Mouse (Mus musculus) liver, postnatal 0 days (tissue): Measurements from ENCODE around the gene Abca4. TPM values are rescaled to one million over a fixed set of nuclear protein-coding genes. Genes with fewer than 3 reads are reported as not detected.

ENCODE experiments used
- ATAC-seq: fragments of 200-750 bp; cut with Nextera tagmentation; 2 replicates; pipeline ENCODE4 v1.8.0; 2017; ENCODE audit warnings: mild to moderate bottlenecking, moderate library complexity
- DNase-seq: peaks from one replicate; pipeline ENCODE4 v3.0.0-alpha.2; 2016
- H3K27ac ChIP-seq: fragments of 300-500 bp; sonication (generic); 2 replicates; pipeline ENCODE4 v1.5.1; 2014; ENCODE audit warnings: antibody characterized with exemption, moderate library complexity, mild to moderate bottlenecking, low read depth
- H3K27me3 ChIP-seq: fragments of 300-500 bp; sonication (generic); 2 replicates; pipeline ENCODE4 v1.6.1; 2014; ENCODE audit warnings: low read length, control low read depth, mixed read lengths; ENCODE audit not compliant: insufficient read depth
- H3K36me3 ChIP-seq: fragments of 300-500 bp; sonication (generic); replicated peaks from 2 replicates; pipeline ENCODE4 v1.6.1; 2014; ENCODE audit warnings: mild to moderate bottlenecking, control low read depth, low read length, moderate library complexity, mixed read lengths; ENCODE audit not compliant: insufficient read depth
- H3K4me1 ChIP-seq: fragments of 300-500 bp; sonication (generic); 2 replicates; pipeline ENCODE4 v1.6.1; 2014; ENCODE audit warnings: antibody characterized with exemption, mild to moderate bottlenecking, control low read depth; ENCODE audit not compliant: insufficient read depth
- H3K4me2 ChIP-seq: fragments of 300-500 bp; sonication (generic); 2 replicates; pipeline ENCODE4 v1.6.1; 2014; ENCODE audit warnings: low read depth, mild to moderate bottlenecking, low read length, moderate library complexity, mixed read lengths
- H3K4me3 ChIP-seq: fragments of 300-500 bp; sonication (generic); 2 replicates; pipeline ENCODE4 v1.5.1; 2014; ENCODE audit warnings: low read depth, low read length
- H3K9ac ChIP-seq: fragments of 300-500 bp; sonication (generic); replicated peaks from 2 replicates; pipeline ENCODE4 v1.6.1; 2014; ENCODE audit warnings: mild to moderate bottlenecking, moderate library complexity
- H3K9me3 ChIP-seq: fragments of 300-500 bp; sonication (generic); 2 replicates; pipeline ENCODE4 v1.6.1; 2016; ENCODE audit warnings: mild to moderate bottlenecking, control low read depth, low read length, mixed read lengths
- CTCF ChIP-seq: sonication (generic); IDR thresholded peaks from 2 replicates; pipeline ENCODE4 v1.5.1; 2016; ENCODE audit warnings: antibody characterized with exemption, low read depth
- EP300 ChIP-seq: IDR thresholded peaks from 2 replicates; pipeline ENCODE4 v1.6.1; 2016; ENCODE audit warnings: antibody characterized with exemption, low read depth, mild to moderate bottlenecking
- WGBS: fragments of 180-500 bp; shearing (Covaris S2); extraction: QIAGEN DNeasy Blood & Tissue Kit; methylation state at CpG from one replicate; pipeline ENCODE4 v1.1.7; 2014; ENCODE audit not compliant: insufficient replicate concordance; 5-methylcytosine and 5-hydroxymethylcytosine counted together
- polyA plus RNA-seq: library from polyadenylated mRNA; unstranded; fragments of >200 nt; fragmentation: Nextera tagmentation; extraction: Ambion mirVana; gene quantifications from 2 replicates; pipeline ENCODE4 v1.2.1, GENCODE M21; 2015

The Abca4 gene
- polyA plus RNA-seq, 1 experiment from 2014 or later = 0.40 TPM

GRCm38 (mm10) chr3:122027776-122028175, 16.5 kb upstream of the Abca4 start:
- Histone ChIP-seq H3K9me3 (no peaks in the 10 kb centered on the region), H3K4me3 (no peak overlapping the region), H3K36me3 (no peaks in the 10 kb centered on the region), H3K4me2 (no peak overlapping the region), H3K4me1 (no peaks in the 10 kb centered on the region), H3K27ac (no peak overlapping the region), H3K9ac (no peak overlapping the region), H3K27me3 (no peaks in the 10 kb centered on the region)
- no peak for DNase-seq
- no peak for ATAC-seq
- 79% methylated on average over 8 of the region's 8 CpGs for WGBS
- TF ChIP-seq EP300 (no peak), CTCF (no peak)

GRCm38 (mm10) chr3:122033248-122033837, 10.9 kb upstream of the Abca4 start:
- 43% methylated on average over 9 of the region's 9 CpGs for WGBS

GRCm38 (mm10) chr3:122034240-122034639, 10.0 kb upstream of the Abca4 start:
- H3K9ac ChIP-seq = no peak overlapping the region
- TF ChIP-seq CTCF (no peak), EP300 (no peak)
- no peak overlapping the region for H3K4me2 ChIP-seq
- peaks cover 9% of the 10 kb centered on the region; the same call in 1 of the 2 replicates for H3K4me1 ChIP-seq
- no peaks in the 10 kb centered on the region for H3K9me3 ChIP-seq
- no peak overlapping the region for H3K27ac ChIP-seq
- DNase-seq (no peak), ATAC-seq (no peak)
- 62% methylated on average over 5 of the region's 5 CpGs for WGBS
- no peaks in the 10 kb centered on the region for H3K36me3 ChIP-seq
- H3K27me3 ChIP-seq = no peaks in the 10 kb centered on the region
- H3K4me3 ChIP-seq = no peak overlapping the region

More at GRCm38 (mm10) chr3:122033248-122033837, 10.9 kb upstream of the Abca4 start:
- H3K27me3 ChIP-seq = no peaks in the 10 kb centered on the region
- no peak overlapping the region for H3K4me2 ChIP-seq
- H3K27ac ChIP-seq = peak overlapping the region; percentile 44; the same call in 1 of the 2 replicates
- no peak overlapping the region for H3K4me3 ChIP-seq
- DNase-seq (no peak), ATAC-seq (0 out of 2 replicates have a peak, but pooled peaks have one; percentile 23)
- no peaks in the 10 kb centered on the region for H3K9me3 ChIP-seq
- H3K4me1 ChIP-seq = peaks cover 9% of the 10 kb centered on the region; the same call in 1 of the 2 replicates
- H3K36me3 ChIP-seq = no peaks in the 10 kb centered on the region
- no peak overlapping the region for H3K9ac ChIP-seq
- TF ChIP-seq CTCF (no peak), EP300 (no peak)

GRCm38 (mm10) chr3:122035092-122035491, 9.2 kb upstream of the Abca4 start:
- H3K4me2 ChIP-seq = no peak overlapping the region
- no peak overlapping the region for H3K4me3 ChIP-seq
- H3K36me3 ChIP-seq = no peaks in the 10 kb centered on the region
- no peaks in the 10 kb centered on the region for H3K9me3 ChIP-seq
- DNase-seq = no peak
- peaks cover 9% of the 10 kb centered on the region; the same call in 1 of the 2 replicates for H3K4me1 ChIP-seq
- H3K9ac ChIP-seq = no peak overlapping the region
- H3K27ac ChIP-seq = no peak overlapping the region
- 52% methylated on average over 3 of the region's 3 CpGs for WGBS
- no peaks in the 10 kb centered on the region for H3K27me3 ChIP-seq
- ATAC-seq = no peak
- TF ChIP-seq CTCF (no peak), EP300 (no peak)

GRCm38 (mm10) chr3:122040522-122040921, 3.7 kb upstream of the Abca4 start:
- 74% methylated on average over 6 of the region's 6 CpGs for WGBS
- Histone ChIP-seq H3K4me1 (no peaks in the 10 kb centered on the region; the same call in 1 of the 2 replicates), H3K27me3 (0 out of 2 replicates have a peak, but pooled peaks cover 2% of the 10 kb centered on the region), H3K4me2 (no peak overlapping the region), H3K4me3 (no peak overlapping the region), H3K9ac (no peak overlapping the region), H3K9me3 (no peaks in the 10 kb centered on the region), H3K36me3 (no peaks in the 10 kb centered on the region), H3K27ac (no peak overlapping the region)
- ATAC-seq = no peak
- TF ChIP-seq CTCF (no peak), EP300 (no peak)
- no peak for DNase-seq

- no peak overlapping the region for H3K27ac ChIP-seq
- no peak for ATAC-seq
- WGBS = 21% methylated on average over 8 of the region's 8 CpGs
Observed at GRCm38 (mm10) chr3:122043102-122043501, 1.1 kb upstream of the Abca4 start.

More at GRCm38 (mm10) chr3:122043102-122043501, 1.1 kb upstream of the Abca4 start:
- Histone ChIP-seq H3K9ac (no peak overlapping the region), H3K27me3 (0 out of 2 replicates have a peak, but pooled peaks cover 2% of the 10 kb centered on the region), H3K4me3 (no peak overlapping the region), H3K4me2 (peak overlapping the region; percentile 29; the same call in 1 of the 2 replicates), H3K9me3 (no peaks in the 10 kb centered on the region), H3K4me1 (no peaks in the 10 kb centered on the region; the same call in 1 of the 2 replicates), H3K36me3 (no peaks in the 10 kb centered on the region)
- TF ChIP-seq CTCF (no peak), EP300 (no peak)
- DNase-seq = no peak
